Mouse (Mus musculus) liver, embryonic 15.5 days (tissue): ENCODE measurements around the gene Nos1. TPM values are rescaled to one million over a fixed set of nuclear protein-coding genes. Genes with fewer than 3 reads are reported as not detected.

ENCODE experiments used
- ATAC-seq: fragments of 200-750 bp; cut with Nextera tagmentation; 2 replicates; pipeline ENCODE4 v1.8.0; 2017; ENCODE audit warnings: moderate number of reproducible peaks, mild to moderate bottlenecking, moderate library complexity; ENCODE audit not compliant: insufficient read depth
- H3K27ac ChIP-seq: fragments of 300-500 bp; sonication (generic); replicated peaks from 2 replicates; pipeline ENCODE4 v1.5.1; 2015; ENCODE audit warnings: mild to moderate bottlenecking, inconsistent platforms
- H3K27me3 ChIP-seq: fragments of 300-500 bp; sonication (generic); 2 replicates; pipeline ENCODE4 v1.6.1; 2015; ENCODE audit warnings: mild to moderate bottlenecking, inconsistent platforms
- H3K36me3 ChIP-seq: fragments of 300-500 bp; sonication (generic); replicated peaks from 2 replicates; pipeline ENCODE4 v1.6.1; 2015; ENCODE audit warnings: moderate library complexity, mild to moderate bottlenecking, inconsistent platforms
- H3K4me1 ChIP-seq: fragments of 300-500 bp; sonication (generic); replicated peaks from 2 replicates; pipeline ENCODE4 v1.6.1; 2015; ENCODE audit warnings: inconsistent platforms
- H3K4me2 ChIP-seq: fragments of 300-500 bp; sonication (generic); 2 replicates; pipeline ENCODE4 v1.6.1; 2015; ENCODE audit warnings: moderate library complexity, mild to moderate bottlenecking, inconsistent platforms
- H3K4me3 ChIP-seq: fragments of 300-500 bp; sonication (generic); replicated peaks from 2 replicates; pipeline ENCODE4 v1.5.1; 2015; ENCODE audit warnings: mild to moderate bottlenecking, inconsistent platforms
- H3K9ac ChIP-seq: fragments of 300-500 bp; sonication (generic); 2 replicates; pipeline ENCODE4 v1.6.1; 2015; ENCODE audit warnings: moderate library complexity, mild to moderate bottlenecking, inconsistent platforms
- H3K9me3 ChIP-seq: fragments of 300-500 bp; sonication (generic); replicated peaks from 2 replicates; pipeline ENCODE4 v1.6.1; 2016; ENCODE audit warnings: inconsistent platforms
- WGBS: fragments of 180-500 bp; shearing (Covaris S2); methylation state at CpG from one replicate; pipeline ENCODE4 v1.1.7; 2015; ENCODE audit warnings: mixed read lengths; ENCODE audit not compliant: insufficient replicate concordance; 5-methylcytosine and 5-hydroxymethylcytosine counted together
- polyA plus RNA-seq: library from polyadenylated mRNA; unstranded; fragments of >200 nt; fragmentation: Nextera tagmentation; extraction: Ambion mirVana; gene quantifications from 2 replicates; pipeline ENCODE4 v1.2.1, GENCODE M21; 2015

Gene Nos1
- polyA plus RNA-seq, 1 experiment from 2014 or later: 0.07 TPM

- H3K27me3 ChIP-seq: peaks cover 52% of the 10 kb centered on the region
- ATAC-seq: no peak
- no peak overlapping the region for H3K4me3 ChIP-seq
- H3K27ac ChIP-seq: no peak overlapping the region
- H3K9ac ChIP-seq: no peak overlapping the region
- 51% methylated on average over 7 of the region's 7 CpGs for WGBS
- H3K9me3 ChIP-seq: no peaks in the 10 kb centered on the region
- H3K36me3 ChIP-seq: no peaks in the 10 kb centered on the region
- no peaks in the 10 kb centered on the region for H3K4me1 ChIP-seq
- no peak overlapping the region for H3K4me2 ChIP-seq
Measured at GRCm38 (mm10) chr5:117839501-117839900, 58.7 kb downstream of the Nos1 start.

- no peak overlapping the region for H3K4me3 ChIP-seq
- H3K9ac ChIP-seq: no peak overlapping the region
- no peak for ATAC-seq
- 37% methylated on average over 9 of the region's 9 CpGs for WGBS
- no peaks in the 10 kb centered on the region for H3K36me3 ChIP-seq
- H3K9me3 ChIP-seq: no peaks in the 10 kb centered on the region
- no peak overlapping the region for H3K4me2 ChIP-seq
- H3K27ac ChIP-seq: no peak overlapping the region
- peaks cover 52% of the 10 kb centered on the region for H3K27me3 ChIP-seq
- no peaks in the 10 kb centered on the region for H3K4me1 ChIP-seq
Measured at GRCm38 (mm10) chr5:117840203-117840602, 59.4 kb downstream of the Nos1 start.

- Histone ChIP-seq H3K4me3 (no peak overlapping the region), H3K36me3 (no peaks in the 10 kb centered on the region), H3K4me1 (no peaks in the 10 kb centered on the region), H3K4me2 (no peak overlapping the region), H3K27me3 (peaks cover 52% of the 10 kb centered on the region), H3K9ac (no peak overlapping the region), H3K27ac (no peak overlapping the region), H3K9me3 (no peaks in the 10 kb centered on the region)
- no peak for ATAC-seq
- WGBS: 22% methylated on average over 5 of the region's 5 CpGs
Measured at GRCm38 (mm10) chr5:117840988-117841387, 60.2 kb downstream of the Nos1 start.

- Histone ChIP-seq H3K27me3 (peaks cover 52% of the 10 kb centered on the region), H3K27ac (no peak overlapping the region), H3K4me3 (no peak overlapping the region), H3K9ac (no peak overlapping the region), H3K9me3 (no peaks in the 10 kb centered on the region), H3K36me3 (no peaks in the 10 kb centered on the region), H3K4me1 (no peaks in the 10 kb centered on the region), H3K4me2 (no peak overlapping the region)
- 3% methylated on average over 44 of the region's 44 CpGs for WGBS
- ATAC-seq: no peak
Measured at GRCm38 (mm10) chr5:117841651-117842347, 61.0 kb downstream of the Nos1 start.

GRCm38 (mm10) chr5:117842699-117843098 lies 61.9 kb downstream of the Nos1 start:
- no peaks in the 10 kb centered on the region for H3K36me3 ChIP-seq
- no peak overlapping the region for H3K27ac ChIP-seq
- no peak overlapping the region for H3K9ac ChIP-seq
- no peaks in the 10 kb centered on the region for H3K4me1 ChIP-seq
- H3K4me3 ChIP-seq: no peak overlapping the region
- no peak for ATAC-seq
- 9% methylated on average over 14 of the region's 14 CpGs for WGBS
- H3K9me3 ChIP-seq: no peaks in the 10 kb centered on the region
- peaks cover 51% of the 10 kb centered on the region for H3K27me3 ChIP-seq
- no peak overlapping the region for H3K4me2 ChIP-seq

GRCm38 (mm10) chr5:117844611-117845010 lies 63.8 kb downstream of the Nos1 start:
- H3K4me3 ChIP-seq: no peak overlapping the region
- no peak for ATAC-seq
- no peaks in the 10 kb centered on the region for H3K9me3 ChIP-seq
- no peak overlapping the region for H3K27ac ChIP-seq
- H3K36me3 ChIP-seq: no peaks in the 10 kb centered on the region
- H3K4me2 ChIP-seq: no peak overlapping the region
- H3K9ac ChIP-seq: no peak overlapping the region
- peaks cover 45% of the 10 kb centered on the region for H3K27me3 ChIP-seq
- no peaks in the 10 kb centered on the region for H3K4me1 ChIP-seq
- 21% methylated on average over 1 of the region's 1 CpGs for WGBS

GRCm38 (mm10) chr5:117850474-117850873 lies 69.6 kb downstream of the Nos1 start:
- Histone ChIP-seq H3K4me3 (no peak overlapping the region), H3K9ac (no peak overlapping the region), H3K9me3 (no peaks in the 10 kb centered on the region), H3K4me1 (no peaks in the 10 kb centered on the region), H3K27ac (no peak overlapping the region), H3K36me3 (no peaks in the 10 kb centered on the region), H3K27me3 (no peaks in the 10 kb centered on the region; the same call in 1 of the 2 replicates), H3K4me2 (no peak overlapping the region)
- ATAC-seq: no peak
- WGBS: 66% methylated on average over 12 of the region's 12 CpGs

GRCm38 (mm10) chr5:117853741-117854140 lies 72.9 kb downstream of the Nos1 start:
- H3K4me3 ChIP-seq: no peak overlapping the region
- 54% methylated on average over 10 of the region's 10 CpGs for WGBS
- no peak for ATAC-seq
- no peak overlapping the region for H3K4me2 ChIP-seq
- H3K9me3 ChIP-seq: no peaks in the 10 kb centered on the region
- no peaks in the 10 kb centered on the region for H3K4me1 ChIP-seq
- no peak overlapping the region for H3K27ac ChIP-seq
- H3K36me3 ChIP-seq: no peaks in the 10 kb centered on the region
- H3K9ac ChIP-seq: no peak overlapping the region
- H3K27me3 ChIP-seq: no peaks in the 10 kb centered on the region; the same call in 1 of the 2 replicates

GRCm38 (mm10) chr5:117864588-117865300 lies 83.9 kb downstream of the Nos1 start:
- Histone ChIP-seq H3K9me3 (no peaks in the 10 kb centered on the region), H3K36me3 (no peaks in the 10 kb centered on the region), H3K4me3 (no peak overlapping the region), H3K4me1 (no peaks in the 10 kb centered on the region), H3K4me2 (no peak overlapping the region), H3K9ac (no peak overlapping the region), H3K27ac (no peak overlapping the region), H3K27me3 (peaks cover 6% of the 10 kb centered on the region)
- ATAC-seq: no peak
- WGBS: 18% methylated on average over 13 of the region's 13 CpGs

GRCm38 (mm10) chr5:117865876-117866275 lies 85.0 kb downstream of the Nos1 start:
- H3K36me3 ChIP-seq: no peaks in the 10 kb centered on the region
- ATAC-seq: no peak
- no peaks in the 10 kb centered on the region for H3K4me1 ChIP-seq
- H3K4me2 ChIP-seq: no peak overlapping the region
- H3K27ac ChIP-seq: no peak overlapping the region
- H3K27me3 ChIP-seq: peaks cover 6% of the 10 kb centered on the region
- no peaks in the 10 kb centered on the region for H3K9me3 ChIP-seq
- no peak overlapping the region for H3K9ac ChIP-seq
- 44% methylated on average over 16 of the region's 16 CpGs for WGBS
- no peak overlapping the region for H3K4me3 ChIP-seq

- H3K4me3 ChIP-seq: no peak overlapping the region
- H3K27ac ChIP-seq: no peak overlapping the region
- WGBS: 42% methylated on average over 1 of the region's 1 CpGs
- no peaks in the 10 kb centered on the region for H3K9me3 ChIP-seq
- no peaks in the 10 kb centered on the region for H3K4me1 ChIP-seq
- H3K27me3 ChIP-seq: no peaks in the 10 kb centered on the region; the same call in 1 of the 2 replicates
- no peak overlapping the region for H3K4me2 ChIP-seq
- no peak for ATAC-seq
- no peaks in the 10 kb centered on the region for H3K36me3 ChIP-seq
- no peak overlapping the region for H3K9ac ChIP-seq
Measured at GRCm38 (mm10) chr5:117871614-117872013, 90.8 kb downstream of the Nos1 start.
